Mouse (Mus musculus): ENCODE measurements at regions not wholly inside any gene's neighbourhood (a gene's known extent, or its start where the extent isn't known, plus 50 kb on each side); places are given as distances from the start of the nearest gene placed in this dataset.

- intact Hi-C loops (cut with DNase I): no loop called here
- DNase-seq (ENCODE audit: extremely low spot score in 1 of 2, low spot score in 2 of 2): no peak
Observed at GRCm38 (mm10) chr9:68402981-68403380, 250.6 kb upstream of the Rora start.

DNA sequence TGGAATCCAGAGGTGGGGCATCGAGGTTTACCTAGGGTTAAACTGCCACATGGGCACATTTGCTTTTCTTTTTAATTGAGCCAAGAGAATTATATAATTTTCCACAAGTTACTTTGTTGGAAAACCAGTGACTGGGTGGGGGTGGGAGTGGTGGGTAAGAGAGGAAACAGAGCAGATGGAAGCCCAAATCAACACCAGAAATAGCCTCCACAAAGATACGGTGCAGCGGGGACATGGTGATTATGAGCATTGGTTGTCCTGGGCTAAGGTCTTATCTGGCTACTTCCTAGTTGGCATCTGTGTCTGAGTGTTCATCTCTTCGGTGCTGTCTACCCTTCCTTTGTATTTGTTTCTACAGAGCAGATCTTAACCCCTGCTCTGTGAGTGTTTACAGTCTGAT lies 250.1 kb upstream of the Rora start:
- no peak for DNase-seq (ENCODE audit: extremely low spot score in 1 of 2, low spot score in 2 of 2)
- intact Hi-C loops (cut with DNase I): no loop called here

- intact Hi-C loops (cut with DNase I): no loop called here
- no peak for DNase-seq (ENCODE audit: extremely low spot score in 1 of 2, low spot score in 2 of 2)
Observed at GRCm38 (mm10) chr9:68409786-68410185, 243.8 kb upstream of the Rora start.

GRCm38 (mm10) chr9:68426286-68426685 lies 227.3 kb upstream of the Rora start:
- intact Hi-C loops (cut with DNase I): no loop called here

GRCm38 (mm10) chr9:68462755-68463154 lies 190.8 kb upstream of the Rora start:
- peak in 1 of 2 experiments; percentile 7 for DNase-seq (ENCODE audit: extremely low spot score in 1 of 2, low spot score in 2 of 2)
- intact Hi-C loops (cut with DNase I): no loop called here

More at GRCm38 (mm10) chr9:68426286-68426685, 227.3 kb upstream of the Rora start:
- no peak for DNase-seq (ENCODE audit: extremely low spot score in 1 of 2, low spot score in 2 of 2)

DNA sequence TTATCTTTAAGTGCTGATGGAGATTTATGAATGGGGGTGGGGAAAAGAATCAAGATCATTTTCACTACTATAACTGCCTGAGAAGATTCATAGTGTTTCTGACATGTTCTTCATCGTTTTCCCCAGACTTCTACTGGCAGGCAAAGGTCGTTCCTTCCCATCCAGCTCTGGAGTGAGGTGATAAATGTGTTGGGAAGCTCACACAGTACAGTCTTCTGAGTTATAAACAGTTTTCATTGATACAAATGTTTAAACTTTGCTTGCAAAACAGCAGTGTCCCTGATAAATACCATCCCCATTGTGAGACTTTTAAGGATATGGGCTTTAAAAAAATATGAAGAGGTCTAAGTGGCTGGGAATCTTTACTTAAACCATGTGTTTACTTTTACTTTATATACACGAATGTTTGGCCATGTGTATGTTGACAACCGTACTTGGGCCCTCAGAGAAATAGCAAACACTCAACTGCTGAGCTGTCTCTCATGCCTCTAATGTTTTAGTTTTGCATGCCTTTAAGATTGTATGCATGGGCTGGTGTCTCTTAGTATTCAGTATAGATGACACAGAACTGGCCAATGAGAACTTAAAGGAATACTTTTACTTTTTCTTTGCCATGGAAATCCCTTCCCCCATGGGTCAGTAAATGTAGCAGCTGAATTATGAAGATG lies 189.8 kb upstream of the Rora start:
- intact Hi-C loops (cut with DNase I): no loop called here
- no peak for DNase-seq (ENCODE audit: extremely low spot score in 1 of 2, low spot score in 2 of 2)

GRCm38 (mm10) chr9:68466671-68467070 lies 186.9 kb upstream of the Rora start:
- no peak for DNase-seq (ENCODE audit: extremely low spot score in 1 of 2, low spot score in 2 of 2)
- intact Hi-C loops (cut with DNase I): no loop called here

DNA sequence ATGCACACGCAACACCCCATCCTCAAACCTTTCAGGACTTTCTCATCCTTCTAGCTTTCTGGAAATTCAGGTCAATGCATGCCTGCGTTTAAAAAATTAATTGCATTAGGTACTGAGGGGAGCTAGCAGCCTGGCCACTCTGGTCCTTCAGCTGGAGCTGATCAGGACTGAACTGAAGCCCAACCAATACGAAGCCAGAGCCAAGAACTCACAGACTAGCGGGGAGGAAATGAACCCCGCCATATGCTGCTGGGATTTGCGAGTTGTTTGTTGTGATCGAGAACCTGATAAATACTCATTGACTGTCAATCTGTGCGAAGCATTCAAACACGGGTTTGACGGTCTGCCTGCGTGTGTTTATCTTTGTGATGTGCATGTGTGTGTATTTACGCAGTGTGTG lies 177.2 kb upstream of the Rora start:
- intact Hi-C loops (cut with DNase I): no loop called here
- DNase-seq (ENCODE audit: extremely low spot score in 1 of 2, low spot score in 2 of 2): no peak

DNA sequence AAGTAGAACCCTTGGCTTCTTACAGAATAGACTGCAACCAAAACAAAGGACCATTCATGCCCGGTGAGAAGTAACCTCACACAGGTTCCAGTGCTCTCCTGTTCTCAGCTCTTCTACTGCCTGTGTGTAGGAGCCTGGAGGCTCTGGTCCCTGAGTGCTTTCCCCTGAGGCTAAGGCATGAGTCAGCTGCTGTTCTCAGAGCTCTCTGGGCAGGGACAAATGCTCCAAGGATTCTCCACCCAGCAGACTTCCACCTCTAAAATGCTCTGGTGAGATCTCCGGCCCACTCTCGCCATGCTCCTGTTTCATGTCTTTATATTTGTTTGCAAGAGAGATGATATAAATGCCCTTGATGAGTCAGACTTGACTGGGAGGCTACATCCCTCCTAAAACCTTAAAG lies 176.1 kb upstream of the Rora start:
- intact Hi-C loops (cut with DNase I): no loop called here
- no peak for DNase-seq (ENCODE audit: extremely low spot score in 1 of 2, low spot score in 2 of 2)

GRCm38 (mm10) chr9:68486646-68487045 lies 166.9 kb upstream of the Rora start:
- intact Hi-C loops (cut with DNase I): loop anchor here (2.0 kb wide), 1 partner anchor 22 kb away; no protein-coding TSS in a partner anchor
- DNase-seq (ENCODE audit: extremely low spot score in 1 of 2, low spot score in 2 of 2): peak; percentile 9 to 19

DNA sequence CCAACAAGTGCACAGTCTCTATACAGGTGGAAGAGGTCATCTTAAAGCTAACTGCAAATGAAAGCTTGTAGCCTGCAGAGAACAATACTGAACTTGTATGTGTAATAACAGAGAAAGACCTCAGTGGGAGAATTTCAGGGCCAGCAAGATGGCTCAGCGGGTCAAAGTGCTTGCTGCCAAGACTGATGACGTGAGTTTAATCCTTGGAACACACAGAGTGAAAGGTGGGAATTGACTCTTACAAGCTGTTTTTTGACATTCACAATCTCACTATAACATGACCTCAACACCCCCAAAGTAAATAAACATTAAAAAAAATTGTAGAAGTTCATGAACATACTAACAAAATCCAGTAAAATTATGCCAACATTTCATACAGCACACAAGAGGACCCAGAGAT lies 162.4 kb upstream of the Rora start:
- no peak for DNase-seq (ENCODE audit: extremely low spot score in 1 of 2, low spot score in 2 of 2)
- intact Hi-C loops (cut with DNase I): no loop called here

DNA sequence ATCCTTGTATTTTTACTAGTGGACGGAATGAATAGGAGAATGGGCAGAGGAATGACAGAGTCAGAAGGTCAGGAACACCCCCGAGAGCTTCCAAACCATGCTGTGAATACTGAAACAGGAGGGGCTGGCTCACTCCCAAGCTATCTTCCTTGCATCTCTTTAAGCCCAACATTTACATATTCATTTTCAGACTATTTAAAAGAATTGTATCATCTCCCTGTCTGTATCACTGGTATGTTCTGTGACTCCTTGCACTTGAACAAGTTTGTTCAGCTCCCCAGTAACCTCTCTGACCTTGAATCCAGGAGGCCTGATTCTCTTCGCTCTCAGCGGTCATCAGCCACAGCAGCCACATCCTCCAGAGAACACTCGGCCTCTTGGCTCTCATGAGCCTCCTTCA lies 132.4 kb upstream of the Rora start:
- peak in 1 of 2 experiments; percentile 22 for DNase-seq (ENCODE audit: extremely low spot score in 1 of 2, low spot score in 2 of 2)
- intact Hi-C loops (cut with DNase I): no loop called here

- intact Hi-C loops (cut with DNase I): no loop called here
- peak in 1 of 2 experiments; percentile 33 for DNase-seq (ENCODE audit: extremely low spot score in 1 of 2, low spot score in 2 of 2)
Observed at GRCm38 (mm10) chr9:68561767-68562552, 91.6 kb upstream of the Rora start.

DNA sequence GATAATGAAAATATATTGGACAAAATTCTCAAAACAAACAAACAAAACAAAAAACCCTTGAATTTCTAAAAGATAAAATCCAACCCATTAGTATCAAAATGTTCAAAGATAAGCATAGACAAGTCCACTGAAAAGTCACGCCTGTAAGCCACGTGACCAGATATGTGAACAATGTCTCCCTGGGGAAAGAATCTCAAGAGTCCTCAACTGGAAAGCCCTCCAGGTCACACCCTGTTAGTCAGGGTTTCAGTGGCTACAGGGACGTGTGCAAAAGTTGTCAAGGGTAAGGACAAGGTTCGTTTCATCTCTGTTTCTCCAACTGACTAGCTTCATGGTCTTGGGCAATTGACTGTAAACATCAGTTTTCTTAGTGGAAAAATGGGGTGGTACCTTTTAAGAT lies 90.4 kb upstream of the Rora start:
- intact Hi-C loops (cut with DNase I): no loop called here
- DNase-seq (ENCODE audit: extremely low spot score in 1 of 2, low spot score in 2 of 2): no peak

GRCm38 (mm10) chr9:68585751-68586150 lies 67.8 kb upstream of the Rora start:
- no peak for DNase-seq (ENCODE audit: extremely low spot score in 1 of 2, low spot score in 2 of 2)
- intact Hi-C loops (cut with DNase I): no loop called here

DNA sequence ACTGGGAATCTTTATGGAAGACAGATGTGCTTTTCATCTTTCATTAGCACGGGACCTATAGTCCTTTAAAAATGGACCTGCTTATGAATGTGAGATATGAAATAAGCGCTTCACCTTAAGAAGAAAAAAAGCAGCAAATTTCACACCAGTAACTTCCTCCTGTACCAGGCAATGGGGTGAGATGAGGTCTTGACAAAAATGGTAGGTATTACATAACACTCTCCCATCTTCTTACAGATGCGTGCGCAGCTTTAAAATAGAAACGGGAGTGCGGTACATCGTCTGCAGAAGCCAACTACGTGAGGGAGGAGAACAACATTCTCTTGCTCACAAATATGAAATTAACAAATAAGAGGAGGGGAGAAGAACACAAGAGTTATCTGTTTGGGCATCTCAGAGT lies 62.6 kb upstream of the Rora start:
- intact Hi-C loops (cut with DNase I): no loop called here
- DNase-seq (ENCODE audit: extremely low spot score in 1 of 2, low spot score in 2 of 2): no peak

GRCm38 (mm10) chr9:68592976-68593375 lies 60.6 kb upstream of the Rora start:
- no peak for DNase-seq (ENCODE audit: extremely low spot score in 1 of 2, low spot score in 2 of 2)
- intact Hi-C loops (cut with DNase I): no loop called here

- DNase-seq (ENCODE audit: extremely low spot score in 1 of 2, low spot score in 2 of 2): no peak
Observed at GRCm38 (mm10) chr9:68594586-68594985, 59.0 kb upstream of the Rora start.

More at GRCm38 (mm10) chr9:68594586-68594985, 59.0 kb upstream of the Rora start:
- intact Hi-C loops (cut with DNase I): no loop called here
